Mouse (Mus musculus): ENCODE results near the gene 4930404N11Rik. TPM values are rescaled to one million over a fixed set of nuclear protein-coding genes. Genes with fewer than 3 reads are reported as not detected.

4930404N11Rik gene
- polyA plus RNA-seq, 1 experiment: 7.8 TPM

- peaks cover 11% of the 10 kb centered on the region for H3K4me1 ChIP-seq (ENCODE audit: control insufficient read depth, insufficient read depth, insufficient read length)
- H3K4me3 ChIP-seq (ENCODE audit: extremely low read depth, insufficient read depth, insufficient read length): no peak overlapping the region
- H3K36me3 ChIP-seq (ENCODE audit: control insufficient read depth, insufficient read depth, low read length): peaks cover 18% of the 10 kb centered on the region
- H3K27me3 ChIP-seq (ENCODE audit: control insufficient read depth, insufficient read depth, low read length): no peaks in the 10 kb centered on the region
- TF ChIP-seq POLR2A (IDR thresholded peaks at IDR 0.05; ENCODE audit: low read depth, low read length) (no peak), CTCF (IDR thresholded peaks at IDR 0.05; ENCODE audit: extremely low read depth, insufficient read depth, insufficient read length, insufficient replicate concordance) (no peak)
- H3K27ac ChIP-seq (ENCODE audit: insufficient read depth, low read length): peak overlapping the region; percentile 29; the same call in 1 of the 2 replicates
- WGBS: 87% methylated on average over 7 of the region's 7 CpGs
- DNase-seq (ENCODE audit: low read depth in 1 of 2, low spot score in 2 of 2): no peak
Measured at GRCm38 (mm10) chr10:81402227-81402765, 36.7 kb upstream of the 4930404N11Rik start.

- no peak overlapping the region for H3K4me3 ChIP-seq (ENCODE audit: extremely low read depth, insufficient read depth, insufficient read length)
- DNase-seq (ENCODE audit: low read depth in 1 of 2, low spot score in 2 of 2): no peak
- TF ChIP-seq CTCF (IDR thresholded peaks at IDR 0.05; ENCODE audit: extremely low read depth, insufficient read depth, insufficient read length, insufficient replicate concordance) (no peak), POLR2A (IDR thresholded peaks at IDR 0.05; ENCODE audit: low read depth, low read length) (no peak)
Measured at GRCm38 (mm10) chr10:81401521-81402226, 36.1 kb upstream of the 4930404N11Rik start.

GRCm38 (mm10) chr10:81401205-81401520, 35.5 kb upstream of the 4930404N11Rik start:
- Histone ChIP-seq H3K27me3 (ENCODE audit: control insufficient read depth, insufficient read depth, low read length) (no peaks in the 10 kb centered on the region), H3K27ac (ENCODE audit: insufficient read depth, low read length) (no peak overlapping the region), H3K4me1 (ENCODE audit: control insufficient read depth, insufficient read depth, insufficient read length) (peaks cover 8% of the 10 kb centered on the region), H3K4me3 (ENCODE audit: extremely low read depth, insufficient read depth, insufficient read length) (no peak overlapping the region), H3K36me3 (ENCODE audit: control insufficient read depth, insufficient read depth, low read length) (peaks cover 15% of the 10 kb centered on the region)
- 84% methylated on average over 10 of the region's 10 CpGs for WGBS
- TF ChIP-seq POLR2A (IDR thresholded peaks at IDR 0.05; ENCODE audit: low read depth, low read length) (no peak), CTCF (IDR thresholded peaks at IDR 0.05; ENCODE audit: extremely low read depth, insufficient read depth, insufficient read length, insufficient replicate concordance) (no peak)
- no peak for DNase-seq (ENCODE audit: low read depth in 1 of 2, low spot score in 2 of 2)

More at GRCm38 (mm10) chr10:81401521-81402226, 36.1 kb upstream of the 4930404N11Rik start:
- Histone ChIP-seq H3K36me3 (ENCODE audit: control insufficient read depth, insufficient read depth, low read length) (peaks cover 15% of the 10 kb centered on the region), H3K27ac (ENCODE audit: insufficient read depth, low read length) (peak overlapping the region; percentile 58; the same call in 1 of the 2 replicates), H3K4me1 (ENCODE audit: control insufficient read depth, insufficient read depth, insufficient read length) (peaks cover 8% of the 10 kb centered on the region), H3K27me3 (ENCODE audit: control insufficient read depth, insufficient read depth, low read length) (no peaks in the 10 kb centered on the region)
- 60% methylated on average over 18 of the region's 18 CpGs for WGBS

GRCm38 (mm10) chr10:81400371-81401204, 35.0 kb upstream of the 4930404N11Rik start:
- peaks cover 15% of the 10 kb centered on the region for H3K36me3 ChIP-seq (ENCODE audit: control insufficient read depth, insufficient read depth, low read length)
- TF ChIP-seq POLR2A (IDR thresholded peaks at IDR 0.05; ENCODE audit: low read depth, low read length): no peak
- WGBS: 92% methylated on average over 22 of the region's 22 CpGs

GRCm38 (mm10) chr10:81399798-81400308, 34.2 kb upstream of the 4930404N11Rik start:
- peaks cover 6% of the 10 kb centered on the region for H3K4me1 ChIP-seq (ENCODE audit: control insufficient read depth, insufficient read depth, insufficient read length)
- TF ChIP-seq POLR2A (IDR thresholded peaks at IDR 0.05; ENCODE audit: low read depth, low read length) (no peak), CTCF (IDR thresholded peaks at IDR 0.05; ENCODE audit: extremely low read depth, insufficient read depth, insufficient read length, insufficient replicate concordance) (no peak)
- H3K36me3 ChIP-seq (ENCODE audit: control insufficient read depth, insufficient read depth, low read length): peaks cover 15% of the 10 kb centered on the region
- H3K4me3 ChIP-seq (ENCODE audit: extremely low read depth, insufficient read depth, insufficient read length): no peak overlapping the region
- H3K27ac ChIP-seq (ENCODE audit: insufficient read depth, low read length): no peak overlapping the region
- 93% methylated on average over 18 of the region's 18 CpGs for WGBS
- H3K27me3 ChIP-seq (ENCODE audit: control insufficient read depth, insufficient read depth, low read length): no peaks in the 10 kb centered on the region
- DNase-seq (ENCODE audit: low read depth in 1 of 2, low spot score in 2 of 2): no peak

More at GRCm38 (mm10) chr10:81400371-81401204, 35.0 kb upstream of the 4930404N11Rik start:
- peaks cover 8% of the 10 kb centered on the region for H3K4me1 ChIP-seq (ENCODE audit: control insufficient read depth, insufficient read depth, insufficient read length)
- no peaks in the 10 kb centered on the region for H3K27me3 ChIP-seq (ENCODE audit: control insufficient read depth, insufficient read depth, low read length)
- no peak overlapping the region for H3K4me3 ChIP-seq (ENCODE audit: extremely low read depth, insufficient read depth, insufficient read length)
- H3K27ac ChIP-seq (ENCODE audit: insufficient read depth, low read length): no peak overlapping the region
- no peak for DNase-seq (ENCODE audit: low read depth in 1 of 2, low spot score in 2 of 2)

- WGBS: 93% methylated on average over 5 of the region's 5 CpGs
- no peaks in the 10 kb centered on the region for H3K27me3 ChIP-seq (ENCODE audit: control insufficient read depth, insufficient read depth, low read length)
- no peak overlapping the region for H3K4me3 ChIP-seq (ENCODE audit: extremely low read depth, insufficient read depth, insufficient read length)
- peaks cover under 1% of the 10 kb centered on the region; the same call in 1 of the 2 replicates for H3K4me1 ChIP-seq (ENCODE audit: control insufficient read depth, insufficient read depth, insufficient read length)
- no peak for TF ChIP-seq POLR2A (IDR thresholded peaks at IDR 0.05; ENCODE audit: low read depth, low read length)
- no peak for TF ChIP-seq CTCF (IDR thresholded peaks at IDR 0.05; ENCODE audit: extremely low read depth, insufficient read depth, insufficient read length, insufficient replicate concordance)
- DNase-seq (ENCODE audit: low read depth in 1 of 2, low spot score in 2 of 2): no peak
- H3K27ac ChIP-seq (ENCODE audit: insufficient read depth, low read length): no peak overlapping the region
- H3K36me3 ChIP-seq (ENCODE audit: control insufficient read depth, insufficient read depth, low read length): peaks cover 13% of the 10 kb centered on the region
Measured at GRCm38 (mm10) chr10:81399296-81399695, 33.7 kb upstream of the 4930404N11Rik start.

Data from spleen, adult 2 months (tissue).